Comparison of ENCODE assay signal across 7 mouse cellular contexts in the genomic region with DNA sequence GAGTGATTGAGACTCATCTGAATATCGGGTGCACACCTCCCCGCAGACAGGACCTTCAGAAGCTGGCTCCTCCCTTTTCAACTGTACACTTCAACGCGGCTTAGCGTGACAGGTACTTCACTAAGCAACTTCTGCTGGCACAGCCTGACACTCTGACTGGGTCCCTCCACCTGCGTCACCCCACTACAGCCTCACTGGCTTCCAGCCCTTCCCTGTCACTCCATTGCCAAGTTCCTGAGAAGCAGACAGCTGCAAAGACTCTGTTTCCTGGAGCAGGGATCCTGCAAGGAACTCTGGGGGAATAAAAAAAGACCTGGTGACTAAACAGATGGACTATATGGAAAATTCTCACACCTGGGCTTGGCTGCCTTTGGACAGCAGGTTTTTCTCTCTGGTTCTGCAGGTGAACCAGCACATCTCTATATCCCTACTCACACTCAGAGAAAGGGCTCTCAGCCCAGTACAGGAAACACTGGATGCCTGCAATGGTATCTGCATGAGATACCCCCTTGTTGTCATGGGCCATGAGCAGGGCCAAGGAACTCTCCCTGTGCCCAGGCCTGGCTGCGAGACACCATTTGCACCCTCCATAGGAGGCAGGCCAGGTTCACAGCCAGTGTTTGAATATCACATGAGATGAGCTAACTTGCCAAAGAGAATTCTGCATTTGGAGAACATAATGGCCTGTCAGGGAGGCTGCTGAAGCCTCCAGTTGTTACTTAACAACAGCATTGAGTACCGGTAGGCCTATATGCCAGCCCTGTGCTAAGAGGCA. TPM values are rescaled to one million over a fixed set of nuclear protein-coding genes. Genes with fewer than 3 reads are reported as not detected.
A peak's percentile ranks its signal among the peaks of the same experiment; 100 is the strongest.
DNase-seq lines count a peak whose midpoint lies in the region; ATAC-seq lines count a peak whose summit lies in the region.

No protein-coding gene starts in this region.

- no peak overlapping the region for H3K27ac ChIP-seq in kidney, embryonic 14.5 days (ENCODE audit: low read depth, low read length)

- H3K4me3 ChIP-seq in kidney, embryonic 14.5 days (ENCODE audit: low read length), result no peak overlapping the region

- WGBS in kidney, embryonic 14.5 days, result 74% methylated on average over 8 of the region's 8 CpGs

- intact Hi-C loops in heart, postnatal 10 days (cut with DNase I), result no loop called here
- intact Hi-C loops in left cerebral cortex, postnatal 25 days (cut with DNase I), result no loop called here

- DNase-seq in kidney, adult 18-20 months, result peak; percentile 42
- peak; percentile 47 for DNase-seq in gastrocnemius, postnatal 25 days
- DNase-seq in heart, postnatal 10 days, result peak; percentile 82 to 86
- DNase-seq in lung, postnatal 10 days, result peak; percentile 71
- no peak for DNase-seq in left cerebral cortex, postnatal 25 days (ENCODE audit: low spot score in 2 of 2)
- DNase-seq in spleen, adult 18-20 months, result no peak

- H3K27me3 ChIP-seq in kidney, embryonic 14.5 days (ENCODE audit: control insufficient read depth, insufficient read depth, low read length), result no peaks in the 10 kb centered on the region

- H3K4me1 ChIP-seq in kidney, embryonic 14.5 days (ENCODE audit: control insufficient read depth, insufficient read depth, low read length), result peaks cover 13% of the 10 kb centered on the region; the same call in 1 of the 2 replicates

- no peaks in the 10 kb centered on the region for H3K9me3 ChIP-seq in kidney, embryonic 14.5 days (ENCODE audit: control insufficient read depth, low read length)

- no peak overlapping the region for H3K9ac ChIP-seq in kidney, embryonic 14.5 days (ENCODE audit: low read depth, low read length)

- H3K36me3 ChIP-seq in kidney, embryonic 14.5 days (ENCODE audit: control insufficient read depth, insufficient read depth, low read length), result no peaks in the 10 kb centered on the region; the same call in 1 of the 2 replicates

- no peak overlapping the region for H3K4me2 ChIP-seq in kidney, embryonic 14.5 days (replicated peaks; ENCODE audit: low read depth, low read length)

- no peak for ATAC-seq in kidney, embryonic 14.5 days (ENCODE audit: low FRiP score, low TSS enrichment)

RNA-seq across cellular contexts. Expression of a gene that starts 44.3 kb away (rescaled TPM):
- 3.0 and 4.1 TPM in 2 replicates for polyA plus RNA-seq in kidney, embryonic 14.5 days (2014; fragmentation: Nextera tagmentation; extraction: Ambion mirVana)
- 10 to 100 TPM; 12.6 to 19.4 TPM for total RNA-seq in gastrocnemius, postnatal 25 days (2021)
- 10 to 100 TPM; 25.3 to 33.0 TPM for total RNA-seq in heart, postnatal 10 days (2021)
- total RNA-seq in left cerebral cortex, postnatal 25 days (2021), result 10 to 100 TPM; 58.3 to 86.5 TPM

Comparison
In these comparisons a context has a peak if more than half of its experiments do, and no peak if none do; other contexts are left out.
1. DNase-seq: peak in kidney, adult 18-20 months (single experiment), gastrocnemius, postnatal 25 days (single experiment), heart, postnatal 10 days (2 of 2) and lung, postnatal 10 days (single experiment); none in left cerebral cortex, postnatal 25 days (0 of 2) and spleen, adult 18-20 months (0 of 2).